Mouse (Mus musculus) stomach, postnatal 0 days (tissue): ENCODE measurements around the gene Tmpo.

Source experiments
- CTCF ChIP-seq: IDR thresholded peaks from 2 replicates; pipeline ENCODE4 v1.5.1; 2016; ENCODE audit warnings: antibody characterized with exemption, low read depth, mild to moderate bottlenecking, moderate library complexity
- EP300 ChIP-seq: optimal IDR thresholded peaks from 2 replicates; pipeline ENCODE3; 2016; ENCODE audit warnings: antibody characterized with exemption

DNA sequence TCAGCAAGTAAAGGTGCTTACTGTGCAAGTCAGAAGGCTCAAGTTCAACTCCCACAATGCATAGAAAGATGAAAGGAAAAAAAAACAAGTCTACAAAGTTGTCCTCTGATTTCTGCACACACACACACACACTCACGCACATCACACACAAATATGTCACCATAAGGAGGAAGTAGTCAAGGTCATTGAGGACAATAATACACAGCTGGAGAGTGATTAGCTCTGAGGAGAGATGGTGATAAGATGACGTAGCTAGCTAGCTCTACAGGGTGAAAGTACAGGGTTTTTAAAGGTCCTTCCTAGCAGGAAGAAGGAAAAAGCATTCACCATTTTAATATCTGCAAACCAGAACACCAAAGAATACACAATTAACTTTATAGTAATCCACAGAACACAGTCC is 53.7 kb downstream of the Tmpo start:
- TF ChIP-seq CTCF = no peak
- no peak for TF ChIP-seq EP300
